In the genomic region with DNA sequence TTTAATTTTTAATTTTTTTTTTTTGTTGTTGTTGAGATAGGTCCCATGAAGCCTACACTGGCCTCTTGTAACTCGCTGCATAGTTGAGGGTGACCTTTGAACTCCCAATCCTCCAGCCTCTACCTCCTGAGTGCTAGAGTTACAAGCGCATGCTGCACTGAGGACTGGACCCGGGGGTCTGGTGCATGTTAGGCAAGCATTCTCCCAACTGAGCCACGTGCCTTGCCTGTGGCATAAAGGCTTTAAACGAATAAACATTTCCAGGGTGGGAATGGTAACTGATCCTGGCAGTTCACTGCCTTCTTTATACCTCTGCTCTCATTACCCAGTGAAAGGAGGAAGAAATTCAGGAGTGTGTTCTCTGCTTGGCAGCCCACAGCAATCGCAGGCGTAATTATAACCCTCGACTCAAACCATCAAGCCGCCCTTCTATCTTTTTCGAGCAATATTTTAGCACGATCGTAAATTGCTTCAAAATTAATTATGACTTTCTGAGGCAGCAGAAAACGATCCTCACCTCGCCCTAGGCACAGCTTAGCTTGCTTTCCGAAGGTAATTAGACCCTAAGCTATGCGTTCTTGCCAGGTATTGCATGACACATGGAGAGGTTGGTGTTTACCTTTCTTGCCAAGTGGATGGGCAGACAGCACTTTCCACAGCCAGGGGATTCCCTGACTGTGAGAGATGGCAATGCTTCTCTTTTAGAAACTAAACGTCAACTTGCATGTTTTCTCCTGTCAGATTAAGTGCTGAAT, we compare ENCODE assay signal across 15 mouse cellular contexts.
A peak's percentile ranks its signal among the peaks of the same experiment; 100 is the strongest.
DNase-seq lines count a peak whose midpoint lies in the region; ATAC-seq lines count a peak whose summit lies in the region.
"Had no signal": no experiment of that assay in that cellular context is flagged by ENCODE, and none has a peak within 500 bp of the region (broad histone marks: within the 10 kb centered on the region; RNA-seq: fewer than 3 reads in every experiment).

No protein-coding gene starts in this region.

- no peaks in the 10 kb centered on the region for H3K4me1 ChIP-seq in forebrain, embryonic 16.5 days (replicated peaks; ENCODE audit: control insufficient read depth, insufficient read depth, low read length)
- H3K4me1 ChIP-seq in forebrain, embryonic 10.5 days = peaks cover 9% of the 10 kb centered on the region; the same call in 1 of the 2 replicates
- peaks cover 17% of the 10 kb centered on the region for H3K4me1 ChIP-seq in kidney, embryonic 16.5 days (ENCODE audit: insufficient read depth, low read length)
- H3K4me1 ChIP-seq in embryonic facial prominence, embryonic 10.5 days = peaks cover 50% of the 10 kb centered on the region
- H3K4me1 ChIP-seq in limb, embryonic 13.5 days = peaks cover 23% of the 10 kb centered on the region

- no peak overlapping the region for H3K9ac ChIP-seq in forebrain, embryonic 16.5 days (replicated peaks; ENCODE audit: low read depth, low read length)
- no peak overlapping the region for H3K9ac ChIP-seq in kidney, embryonic 16.5 days (replicated peaks; ENCODE audit: low read length)
- H3K9ac ChIP-seq in limb, embryonic 13.5 days = no peak overlapping the region

- no peak for DNase-seq in forebrain, embryonic 10.5 days (ENCODE audit: extremely low spot score, low spot score)
- DNase-seq in kidney, postnatal 10 days = no peak
- peak; percentile 70 for DNase-seq in embryonic facial prominence, embryonic 10.5 days (ENCODE audit: low spot score)
- no peak for DNase-seq in cerebellum, adult 18-20 months
- DNase-seq in thymus, postnatal 10 days (ENCODE audit: low spot score in 2 of 2) = no peak
- DNase-seq: adrenal gland, adult 2 months; cerebellum, adult 9-10 months; layer of hippocampus, postnatal 36 days; liver; lung, adult 2 months; right cerebral cortex, adult 18-20 months had no signal

- 59% methylated on average over 17 of the region's 17 CpGs for WGBS in forebrain, embryonic 16.5 days
- WGBS in forebrain, embryonic 10.5 days = 64% methylated on average over 17 of the region's 17 CpGs
- WGBS in kidney, embryonic 16.5 days = 36% methylated on average over 17 of the region's 17 CpGs
- WGBS in embryonic facial prominence, embryonic 10.5 days = 42% methylated on average over 17 of the region's 17 CpGs
- WGBS in limb, embryonic 13.5 days = 31% methylated on average over 17 of the region's 17 CpGs

- H3K9me3 ChIP-seq in forebrain, embryonic 16.5 days (ENCODE audit: control insufficient read depth, low read length) = no peaks in the 10 kb centered on the region
- no peaks in the 10 kb centered on the region for H3K9me3 ChIP-seq in forebrain, embryonic 10.5 days
- no peaks in the 10 kb centered on the region for H3K9me3 ChIP-seq in kidney, embryonic 16.5 days (ENCODE audit: low read length)
- no peaks in the 10 kb centered on the region for H3K9me3 ChIP-seq in embryonic facial prominence, embryonic 10.5 days
- no peaks in the 10 kb centered on the region for H3K9me3 ChIP-seq in limb, embryonic 13.5 days

- no peak overlapping the region for H3K27ac ChIP-seq in forebrain, embryonic 16.5 days (ENCODE audit: low read length)
- H3K27ac ChIP-seq in forebrain, embryonic 10.5 days = no peak overlapping the region
- no peak overlapping the region for H3K27ac ChIP-seq in kidney, embryonic 16.5 days (ENCODE audit: low read length)
- 0 out of 2 replicates have a peak overlapping the region, but pooled peaks have one; percentile 19 for H3K27ac ChIP-seq in embryonic facial prominence, embryonic 10.5 days (replicated peaks)
- peak overlapping the region; percentile 34; the same call in 1 of the 2 replicates for H3K27ac ChIP-seq in limb, embryonic 13.5 days
- H3K27ac ChIP-seq: hindbrain, postnatal 0 days had no signal

- no peak overlapping the region for H3K4me3 ChIP-seq in forebrain, embryonic 16.5 days (replicated peaks; ENCODE audit: low read length)
- no peak overlapping the region for H3K4me3 ChIP-seq in forebrain, embryonic 10.5 days
- H3K4me3 ChIP-seq in kidney, embryonic 16.5 days (ENCODE audit: low read length) = no peak overlapping the region
- no peak overlapping the region for H3K4me3 ChIP-seq in embryonic facial prominence, embryonic 10.5 days
- H3K4me3 ChIP-seq in limb, embryonic 13.5 days = no peak overlapping the region

- peak; percentile 39; the same call in 1 of the 2 replicates for ATAC-seq in forebrain, embryonic 16.5 days
- ATAC-seq in kidney, embryonic 16.5 days (ENCODE audit: low FRiP score, low TSS enrichment) = peak; percentile 62
- ATAC-seq in limb, embryonic 13.5 days (ENCODE audit: low FRiP score, low read depth) = peak; percentile 16
- ATAC-seq: hindbrain, postnatal 0 days had no signal

- no peak overlapping the region for H3K4me2 ChIP-seq in forebrain, embryonic 16.5 days (ENCODE audit: low read length)
- no peak overlapping the region for H3K4me2 ChIP-seq in kidney, embryonic 16.5 days (replicated peaks; ENCODE audit: low read depth, low read length)
- no peak overlapping the region for H3K4me2 ChIP-seq in limb, embryonic 13.5 days (replicated peaks)

- H3K36me3 ChIP-seq in forebrain, embryonic 16.5 days (ENCODE audit: control insufficient read depth, insufficient read depth) = no peaks in the 10 kb centered on the region
- no peaks in the 10 kb centered on the region for H3K36me3 ChIP-seq in forebrain, embryonic 10.5 days (replicated peaks)
- H3K36me3 ChIP-seq in kidney, embryonic 16.5 days (ENCODE audit: insufficient read depth, low read length) = no peaks in the 10 kb centered on the region
- H3K36me3 ChIP-seq in embryonic facial prominence, embryonic 10.5 days (replicated peaks) = no peaks in the 10 kb centered on the region
- H3K36me3 ChIP-seq in limb, embryonic 13.5 days = peaks cover 20% of the 10 kb centered on the region

- no peaks in the 10 kb centered on the region for H3K27me3 ChIP-seq in forebrain, embryonic 16.5 days (replicated peaks; ENCODE audit: control insufficient read depth, insufficient read depth, low read length)
- no peaks in the 10 kb centered on the region for H3K27me3 ChIP-seq in forebrain, embryonic 10.5 days (ENCODE audit: poor library complexity, severe bottlenecking)
- no peaks in the 10 kb centered on the region for H3K27me3 ChIP-seq in kidney, embryonic 16.5 days (ENCODE audit: insufficient read depth, low read length)
- H3K27me3 ChIP-seq in embryonic facial prominence, embryonic 10.5 days (replicated peaks; ENCODE audit: low read depth, poor library complexity, severe bottlenecking) = no peaks in the 10 kb centered on the region; the same call in 1 of the 2 replicates
- H3K27me3 ChIP-seq in limb, embryonic 13.5 days = 0 out of 2 replicates have a peak, but pooled peaks cover 6% of the 10 kb centered on the region

Comparison
In these comparisons a context has a peak if more than half of its experiments do, and no peak if none do; other contexts are left out.
1. H3K27ac ChIP-seq: peak in embryonic facial prominence, embryonic 10.5 days (single experiment) and limb, embryonic 13.5 days (single experiment); none in forebrain, embryonic 16.5 days (single experiment), forebrain, embryonic 10.5 days (single experiment) and kidney, embryonic 16.5 days (single experiment).
2. Peak in every context shown above with its lines, with median percentiles within 50 percentile points of each other: ATAC-seq.